Mouse (Mus musculus) ES-E14 (cell line): ENCODE measurements around the gene Tshz2.

Experiments used
- CHD2 ChIP-seq: IDR thresholded peaks from 2 replicates; pipeline ENCODE4 v1.6.1; 2014; ENCODE audit warnings: mild to moderate bottlenecking, low read depth, low read length, inconsistent platforms
- MAFK ChIP-seq: IDR thresholded peaks from 2 replicates; pipeline ENCODE4 v1.6.1; 2014; ENCODE audit warnings: mild to moderate bottlenecking, low read depth, low read length, inconsistent platforms; ENCODE audit not compliant: insufficient read depth

- TF ChIP-seq MAFK = no peak
- TF ChIP-seq CHD2 = no peak
These were observed 118.0 kb downstream of the Tshz2 start for GRCm38 (mm10) chr2:169750574-169751491.
